Mouse (Mus musculus): ENCODE data around the gene Erbb4. TPM values are rescaled to one million over a fixed set of nuclear protein-coding genes. Genes with fewer than 3 reads are reported as not detected.
A peak's percentile ranks its signal among the peaks of the same experiment; 100 is the strongest.

Erbb4 gene
- polyA plus RNA-seq, 1 experiment from 2014 or later: 0.02 TPM

DNA sequence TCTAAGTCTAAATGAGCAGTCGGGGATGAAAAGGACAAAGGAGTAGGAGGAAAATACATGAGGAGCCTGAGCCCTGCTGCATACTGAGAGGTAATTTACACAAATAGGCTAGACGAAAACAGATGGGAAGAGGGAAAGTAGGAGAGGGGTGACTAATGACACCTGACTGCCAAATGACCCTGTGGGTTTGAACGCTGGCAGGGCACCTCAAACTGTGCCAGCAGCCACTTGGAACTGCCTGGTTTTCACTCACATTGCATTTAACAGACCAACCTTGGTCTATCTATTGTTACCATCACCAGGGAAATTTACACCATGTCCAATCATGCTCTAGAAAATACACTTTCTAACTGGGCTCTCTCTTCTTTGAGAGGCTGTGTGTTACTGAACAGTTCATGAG, 929.3 kb downstream of the Erbb4 start:
- TF ChIP-seq EP300 (IDR thresholded peaks at IDR 0.05) (no peak), CTCF (IDR thresholded peaks at IDR 0.05) (no peak)
- Histone ChIP-seq H3K9me3 (ENCODE audit: low read length) (no peaks in the 10 kb centered on the region), H3K4me2 (replicated peaks; ENCODE audit: low read depth, low read length) (no peak overlapping the region), H3K36me3 (ENCODE audit: insufficient read depth, low read length) (no peaks in the 10 kb centered on the region), H3K4me3 (ENCODE audit: low read depth, low read length) (no peak overlapping the region), H3K4me1 (ENCODE audit: insufficient read depth, low read depth, low read length) (no peaks in the 10 kb centered on the region), H3K27me3 (replicated peaks; ENCODE audit: insufficient read depth, low read length) (no peaks in the 10 kb centered on the region), H3K27ac (ENCODE audit: low read length) (no peak overlapping the region), H3K9ac (replicated peaks; ENCODE audit: low read depth) (no peak overlapping the region)
- ATAC-seq (no peak), DNase-seq (ENCODE audit: low spot score) (no peak)
- 40% methylated on average over 3 of the region's 3 CpGs for WGBS

DNA sequence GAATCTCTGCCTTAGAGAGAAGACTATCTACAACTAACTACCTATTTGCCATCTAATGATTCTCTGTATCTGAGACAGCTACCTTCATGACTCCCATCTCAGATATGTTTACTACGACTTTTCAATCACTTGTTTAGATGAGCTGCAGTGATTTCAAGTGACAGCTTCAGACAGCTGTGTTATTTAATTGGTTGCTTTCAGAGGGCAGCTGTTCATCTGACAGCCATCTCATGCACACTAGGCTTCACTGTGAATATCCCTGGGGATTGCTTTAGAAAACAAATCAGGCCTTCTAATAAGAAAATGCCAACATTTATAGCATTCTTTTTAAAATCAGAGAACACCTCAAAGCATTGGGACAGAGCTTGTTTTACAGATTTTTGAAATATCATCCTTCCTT, 952.6 kb downstream of the Erbb4 start:
- H3K27me3 ChIP-seq (replicated peaks; ENCODE audit: insufficient read depth, low read length): no peaks in the 10 kb centered on the region
- TF ChIP-seq EP300 (IDR thresholded peaks at IDR 0.05) (no peak), CTCF (IDR thresholded peaks at IDR 0.05) (no peak)
- no peak for DNase-seq (ENCODE audit: low spot score)
- no peak overlapping the region for H3K27ac ChIP-seq (ENCODE audit: low read length)
- H3K9me3 ChIP-seq (ENCODE audit: low read length): no peaks in the 10 kb centered on the region
- H3K4me3 ChIP-seq (ENCODE audit: low read depth, low read length): no peak overlapping the region
- ATAC-seq: no peak
- no peaks in the 10 kb centered on the region for H3K4me1 ChIP-seq (ENCODE audit: insufficient read depth, low read depth, low read length)
- H3K36me3 ChIP-seq (ENCODE audit: insufficient read depth, low read length): no peaks in the 10 kb centered on the region
- no peak overlapping the region for H3K4me2 ChIP-seq (replicated peaks; ENCODE audit: low read depth, low read length)
- no peak overlapping the region for H3K9ac ChIP-seq (replicated peaks; ENCODE audit: low read depth)
- WGBS: 28% methylated on average over 1 of the region's 1 CpGs

DNA sequence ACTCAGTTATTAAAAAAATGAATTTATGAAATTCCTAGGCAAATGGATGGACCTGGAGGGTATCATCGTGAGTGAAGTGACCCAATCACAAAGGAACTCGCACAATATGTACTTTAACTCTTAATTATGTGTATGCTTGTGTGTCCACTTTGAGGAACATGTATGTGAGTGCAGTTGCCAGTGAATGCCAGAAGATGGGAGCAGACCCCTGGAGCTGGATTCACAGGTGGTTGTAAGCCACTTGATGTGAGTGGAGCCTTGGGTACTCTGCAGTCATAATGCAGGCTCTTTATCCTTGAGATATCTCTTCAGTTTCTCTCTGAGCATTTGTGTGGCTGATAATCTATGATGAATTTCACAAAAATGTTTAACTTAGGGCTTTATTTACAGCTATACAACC, 957.3 kb downstream of the Erbb4 start:
- H3K4me2 ChIP-seq (replicated peaks; ENCODE audit: low read depth, low read length): no peak overlapping the region
- no peak overlapping the region for H3K9ac ChIP-seq (replicated peaks; ENCODE audit: low read depth)
- H3K36me3 ChIP-seq (ENCODE audit: insufficient read depth, low read length): no peaks in the 10 kb centered on the region
- no peak overlapping the region for H3K4me3 ChIP-seq (ENCODE audit: low read depth, low read length)
- TF ChIP-seq CTCF (IDR thresholded peaks at IDR 0.05) (peak; percentile 21; the same call in 1 of the 2 replicates), EP300 (IDR thresholded peaks at IDR 0.05) (no peak)
- no peaks in the 10 kb centered on the region for H3K9me3 ChIP-seq (ENCODE audit: low read length)
- H3K4me1 ChIP-seq (ENCODE audit: insufficient read depth, low read depth, low read length): no peaks in the 10 kb centered on the region
- ATAC-seq (no peak), DNase-seq (ENCODE audit: low spot score) (no peak)
- H3K27me3 ChIP-seq (replicated peaks; ENCODE audit: insufficient read depth, low read length): no peaks in the 10 kb centered on the region
- WGBS: 84% methylated on average over 2 of the region's 2 CpGs
- H3K27ac ChIP-seq (ENCODE audit: low read length): no peak overlapping the region

DNA sequence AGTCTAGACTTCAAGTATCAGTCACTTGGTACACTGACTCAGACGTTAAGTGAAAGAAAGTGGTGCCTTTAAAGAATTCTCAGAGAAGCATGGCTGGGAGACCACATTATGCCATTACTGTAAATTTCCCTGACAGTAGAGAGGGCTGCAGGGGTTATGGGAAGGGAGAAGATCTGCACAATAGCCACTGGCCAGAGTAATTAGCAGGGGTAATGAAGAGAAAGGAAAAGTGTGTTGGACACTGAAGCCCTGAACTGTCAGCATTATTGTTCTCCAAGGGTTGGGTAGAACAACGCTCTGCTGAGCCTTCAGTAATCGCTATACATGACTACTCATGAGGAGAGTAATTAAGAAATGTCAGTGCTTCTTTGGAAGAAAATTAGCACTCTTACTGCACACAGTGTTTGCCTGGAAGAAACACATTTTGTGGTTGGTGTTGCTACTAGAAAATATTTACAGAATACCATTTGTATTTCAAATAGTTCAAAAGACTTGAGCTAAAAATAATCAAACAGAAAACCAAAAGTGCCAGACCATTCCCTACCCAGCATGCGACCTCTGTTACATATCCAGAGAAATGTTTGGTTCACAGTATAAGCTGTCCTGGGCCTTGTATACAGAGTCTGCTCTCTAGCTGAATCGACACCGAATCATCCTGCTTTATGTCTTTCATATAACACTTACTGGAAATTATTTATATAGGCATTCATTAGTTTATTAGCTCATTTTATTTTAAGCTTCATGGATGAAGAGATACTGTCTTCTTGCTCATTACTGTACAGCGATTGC, 965.1 kb downstream of the Erbb4 start:
- no peak for DNase-seq (ENCODE audit: low spot score)

GRCm38 (mm10) chr1:68134943-68135342, 972.9 kb downstream of the Erbb4 start:
- no peak overlapping the region for H3K27ac ChIP-seq (ENCODE audit: low read length)
- TF ChIP-seq CTCF (IDR thresholded peaks at IDR 0.05) (no peak), EP300 (IDR thresholded peaks at IDR 0.05) (no peak)
- no peak overlapping the region for H3K9ac ChIP-seq (replicated peaks; ENCODE audit: low read depth)
- H3K27me3 ChIP-seq (replicated peaks; ENCODE audit: insufficient read depth, low read length): no peaks in the 10 kb centered on the region
- no peaks in the 10 kb centered on the region for H3K4me1 ChIP-seq (ENCODE audit: insufficient read depth, low read depth, low read length)
- H3K4me3 ChIP-seq (ENCODE audit: low read depth, low read length): no peak overlapping the region
- H3K4me2 ChIP-seq (replicated peaks; ENCODE audit: low read depth, low read length): no peak overlapping the region
- no peaks in the 10 kb centered on the region for H3K36me3 ChIP-seq (ENCODE audit: insufficient read depth, low read length)
- ATAC-seq: no peak
- no peaks in the 10 kb centered on the region for H3K9me3 ChIP-seq (ENCODE audit: low read length)
- DNase-seq (ENCODE audit: low spot score): no peak

More for the DNA sequence above, 965.1 kb downstream of the Erbb4 start:
- 67% methylated on average over 7 of the region's 7 CpGs for WGBS
- Histone ChIP-seq H3K36me3 (ENCODE audit: insufficient read depth, low read length) (no peaks in the 10 kb centered on the region), H3K4me1 (ENCODE audit: insufficient read depth, low read depth, low read length) (no peaks in the 10 kb centered on the region), H3K9me3 (ENCODE audit: low read length) (no peaks in the 10 kb centered on the region), H3K27ac (ENCODE audit: low read length) (no peak overlapping the region), H3K4me2 (replicated peaks; ENCODE audit: low read depth, low read length) (no peak overlapping the region), H3K9ac (replicated peaks; ENCODE audit: low read depth) (no peak overlapping the region), H3K27me3 (replicated peaks; ENCODE audit: insufficient read depth, low read length) (no peaks in the 10 kb centered on the region), H3K4me3 (ENCODE audit: low read depth, low read length) (no peak overlapping the region)
- no peak for ATAC-seq
- TF ChIP-seq CTCF (IDR thresholded peaks at IDR 0.05) (no peak), EP300 (IDR thresholded peaks at IDR 0.05) (no peak)

DNA sequence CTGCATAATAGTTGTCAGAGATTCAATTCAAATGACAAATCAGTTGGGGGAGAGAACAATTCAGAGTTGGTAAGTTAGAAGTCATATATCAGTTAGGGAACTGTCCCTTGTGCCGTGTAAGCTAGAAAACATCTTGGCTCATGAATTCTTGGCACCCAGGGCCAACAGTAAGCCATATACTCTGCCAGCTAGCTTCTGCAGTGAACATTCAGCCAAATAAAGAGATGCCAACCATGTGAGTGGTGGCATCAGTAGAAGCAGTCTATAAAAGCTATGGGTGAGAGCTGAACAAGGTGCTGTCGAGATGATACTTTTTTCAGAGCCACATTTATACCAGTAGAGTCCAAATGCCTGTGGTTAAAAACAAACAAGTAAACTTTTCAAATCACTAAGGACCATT, 973.4 kb downstream of the Erbb4 start:
- Histone ChIP-seq H3K27me3 (replicated peaks; ENCODE audit: insufficient read depth, low read length) (no peaks in the 10 kb centered on the region), H3K36me3 (ENCODE audit: insufficient read depth, low read length) (no peaks in the 10 kb centered on the region), H3K4me3 (ENCODE audit: low read depth, low read length) (no peak overlapping the region), H3K4me1 (ENCODE audit: insufficient read depth, low read depth, low read length) (no peaks in the 10 kb centered on the region), H3K9me3 (ENCODE audit: low read length) (no peaks in the 10 kb centered on the region), H3K9ac (replicated peaks; ENCODE audit: low read depth) (no peak overlapping the region), H3K4me2 (replicated peaks; ENCODE audit: low read depth, low read length) (no peak overlapping the region), H3K27ac (ENCODE audit: low read length) (no peak overlapping the region)
- ATAC-seq: no peak
- WGBS: 75% methylated on average over 2 of the region's 2 CpGs
- TF ChIP-seq CTCF (IDR thresholded peaks at IDR 0.05): no peak
- no peak for TF ChIP-seq EP300 (IDR thresholded peaks at IDR 0.05)
- DNase-seq (ENCODE audit: low spot score): no peak

Data from lung, postnatal 0 days (tissue).